Mouse (Mus musculus) spleen, postnatal 36 days (tissue): Measurements from ENCODE around the gene Ifitm1.
"Not testable (repeated sequence)": the region's sequence is repeated elsewhere in the genome, so short reads cannot be mapped to it uniquely, and the experiment has no call there.

Experiments
- DNase-seq, 2 experiments: peaks; one replicate each; pipeline ENCODE4 v3.0.0; 2022; ENCODE audit warnings: low spot score in 2 of 2, mixed read lengths in 1 of 2

Gene Ifitm1

DNA sequence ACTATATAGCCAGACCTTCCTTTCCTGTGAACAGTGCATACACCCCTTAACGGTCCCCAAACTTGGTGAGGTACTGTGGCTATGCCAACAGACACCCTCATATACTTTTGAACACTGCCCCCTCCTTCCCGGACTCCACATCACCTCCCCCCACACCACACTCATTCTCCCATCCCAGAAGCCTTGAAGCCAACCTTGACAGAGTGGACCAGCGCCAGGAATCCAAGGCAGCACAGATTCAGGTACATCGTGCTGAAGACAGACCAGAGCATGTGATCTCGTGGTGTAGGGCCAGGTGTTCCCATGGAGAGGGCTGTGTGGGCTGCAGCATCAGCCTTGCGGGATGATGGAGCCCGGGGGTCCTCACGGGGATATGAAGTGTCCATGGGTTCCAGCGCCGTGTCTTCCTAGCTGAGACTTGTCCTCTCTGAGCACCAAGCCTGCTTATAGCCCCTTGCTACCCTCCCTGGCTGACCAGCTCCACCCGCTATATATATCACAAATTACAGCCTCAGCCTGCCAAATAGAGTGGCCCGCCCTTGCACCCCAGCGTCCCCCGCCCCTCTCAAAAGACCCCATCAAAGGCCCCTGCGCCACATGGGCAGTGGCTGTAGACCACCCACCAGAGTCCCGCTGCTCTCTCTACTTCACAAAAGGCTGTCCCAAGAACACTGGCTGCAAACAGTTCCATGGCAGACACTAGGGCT, 17.0 kb upstream of the Ifitm1 start, which contains the start of gene Ifitm5:
TSS of gene Ifitm5 (minus strand) at position 468 of the 707 bp plus-strand sequence.
- no peak for DNase-seq

DNA sequence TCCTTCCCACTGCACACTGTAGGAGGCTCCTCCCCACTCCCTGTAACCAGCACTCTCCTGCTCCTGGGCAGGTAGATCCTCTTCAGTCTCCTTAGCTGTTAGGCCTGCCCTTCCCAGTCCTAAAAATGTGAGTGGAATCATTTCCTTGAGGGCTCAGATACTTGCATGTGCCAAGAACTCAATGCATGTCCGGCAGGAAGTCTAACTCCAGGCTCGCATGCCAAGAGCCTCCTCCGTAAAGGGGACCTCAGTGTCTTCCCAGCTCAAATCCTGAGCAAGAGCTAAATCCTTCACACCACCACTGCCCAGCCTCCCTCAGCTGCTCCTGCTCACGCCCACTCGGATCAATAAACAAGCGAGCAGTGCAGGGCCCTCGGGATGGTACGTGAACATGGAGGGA, 16.0 kb upstream of the Ifitm1 start:
- DNase-seq: no peak

DNA sequence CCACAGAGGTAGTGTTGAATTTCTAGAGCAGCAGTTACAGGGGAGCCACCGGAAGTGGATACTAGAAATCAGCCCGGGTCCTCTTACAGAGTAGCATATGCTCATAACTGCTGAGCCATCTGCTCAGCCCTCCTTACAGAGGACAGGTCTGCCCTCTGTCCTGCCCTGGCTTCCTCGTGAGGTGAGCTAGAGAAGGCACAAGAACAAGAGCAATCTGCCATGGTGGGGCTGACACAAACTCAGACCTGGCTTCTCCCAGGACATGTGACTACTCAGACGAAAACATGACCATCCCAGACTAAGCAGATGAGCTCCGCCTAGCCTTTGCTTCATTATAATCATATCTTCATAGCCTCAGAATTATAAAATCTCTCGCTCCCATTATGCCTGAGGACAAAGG, 15.3 kb upstream of the Ifitm1 start:
- DNase-seq: no peak

DNA sequence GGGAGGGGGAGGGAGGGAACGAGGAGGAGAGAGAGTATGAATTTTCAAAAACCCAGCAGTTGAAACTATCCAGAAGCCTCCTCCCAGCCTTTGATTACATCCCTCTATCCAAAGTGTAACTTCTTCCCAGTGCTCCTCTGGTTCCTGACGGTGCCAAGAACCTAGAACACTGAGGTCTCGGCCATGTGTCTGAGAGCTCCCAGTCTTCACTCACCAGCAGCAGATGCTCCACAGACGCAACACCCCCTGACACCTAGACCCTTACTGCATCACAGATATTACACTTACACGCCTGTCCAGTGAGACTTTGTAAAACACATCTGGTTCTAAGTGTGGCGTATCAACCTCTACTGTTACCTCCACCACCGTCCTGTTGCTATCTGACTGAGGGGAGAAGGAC, 14.6 kb upstream of the Ifitm1 start:
- no peak for DNase-seq

DNA sequence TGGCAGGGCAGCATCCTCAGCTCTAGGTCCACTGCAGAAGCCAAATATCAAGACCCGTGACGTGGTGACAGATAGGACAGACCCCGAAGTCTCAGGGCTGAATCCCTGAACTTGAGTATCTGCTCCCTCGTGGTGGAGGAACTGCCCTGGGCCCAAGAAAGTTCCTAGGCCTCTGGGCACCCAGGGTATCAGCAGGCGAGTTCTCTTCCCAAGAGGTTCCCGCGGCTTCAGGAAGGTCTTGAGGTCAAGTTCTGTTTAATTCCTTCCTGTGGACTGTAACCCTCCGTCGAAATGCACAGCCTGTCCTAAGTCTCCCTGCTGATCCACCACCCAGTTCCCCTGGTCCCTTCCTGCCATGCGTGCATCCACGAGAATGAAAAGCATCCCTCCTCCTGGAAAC, 13.9 kb upstream of the Ifitm1 start:
- DNase-seq: no peak

DNA sequence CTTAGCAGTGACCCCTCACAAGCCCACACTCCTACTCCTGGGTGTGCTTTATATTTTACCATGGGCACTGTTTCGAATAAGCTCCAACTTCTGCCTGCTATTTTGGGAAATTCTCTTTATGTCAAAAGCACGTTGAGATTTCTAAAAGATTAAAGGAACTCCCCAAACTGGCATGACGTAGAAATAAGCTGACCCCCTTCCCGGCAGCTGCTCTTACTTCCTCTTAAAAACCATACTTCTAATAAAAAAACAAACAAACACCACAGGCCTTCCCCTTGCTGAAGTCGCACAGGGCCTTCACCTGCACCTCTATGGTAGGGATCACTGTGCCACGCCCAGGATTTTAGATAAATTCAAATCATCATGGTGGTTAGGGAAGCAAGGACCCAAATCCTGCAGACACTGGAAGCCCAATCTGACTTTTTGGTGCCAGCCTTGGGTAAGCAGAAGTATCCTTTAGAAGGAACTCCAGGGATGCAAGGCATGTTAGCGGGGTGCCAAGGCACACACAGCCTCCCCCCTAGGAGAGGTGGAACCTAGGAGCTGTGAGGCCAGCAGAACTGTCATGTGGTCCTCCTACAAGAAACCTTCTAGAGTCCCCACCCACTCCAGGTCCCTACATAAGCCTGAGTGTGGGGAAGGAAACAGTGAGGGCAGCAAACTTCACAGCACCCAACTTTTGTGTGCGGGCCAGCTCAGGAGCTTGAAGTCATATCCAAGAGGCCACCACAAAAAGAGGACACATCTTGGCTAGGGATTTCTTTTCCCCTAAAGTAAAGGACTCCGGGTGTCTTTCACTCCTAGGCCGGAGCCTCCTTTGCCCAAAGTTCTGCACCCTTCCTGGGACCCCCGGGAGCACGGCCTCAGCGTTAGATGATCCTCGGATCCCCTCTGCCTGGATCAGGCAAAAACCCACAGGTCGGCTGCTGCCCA, 13.0 kb upstream of the Ifitm1 start:
- DNase-seq: no peak

DNA sequence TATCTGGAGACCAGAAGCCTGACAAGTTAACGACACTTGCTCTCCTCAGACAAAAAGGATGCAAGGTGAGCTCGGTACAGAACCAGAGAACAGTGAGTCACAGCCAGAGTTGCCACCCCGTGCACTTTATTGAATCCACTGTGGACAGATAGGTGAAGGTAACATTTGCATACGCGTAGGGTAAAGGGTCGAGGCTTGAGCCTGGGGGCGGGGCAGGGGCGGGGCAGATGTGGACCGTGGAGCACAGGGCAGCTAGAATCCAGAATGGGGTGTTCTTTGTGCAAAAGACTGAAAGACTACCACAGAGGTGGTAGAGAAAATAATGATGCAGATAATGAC, 12.3 kb upstream of the Ifitm1 start:
- no peak for DNase-seq

DNA sequence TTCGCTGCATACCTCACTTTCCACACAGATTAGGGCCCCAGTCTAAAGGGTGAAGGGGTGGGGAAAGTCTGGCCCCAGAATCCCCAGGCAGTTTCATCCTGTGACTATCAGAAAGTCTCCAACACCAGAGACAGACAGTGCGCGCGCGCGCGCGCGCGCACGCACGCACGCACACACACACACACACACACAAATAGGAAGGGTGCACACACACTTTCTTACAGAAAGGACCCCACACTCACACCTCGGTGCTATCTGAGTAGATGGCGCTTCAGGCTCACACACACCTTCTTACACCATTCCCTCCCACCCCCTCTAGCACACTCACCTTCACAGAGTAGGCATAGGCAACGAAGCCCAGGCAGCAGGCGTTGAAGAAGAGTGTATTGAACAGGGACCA, 11.7 kb upstream of the Ifitm1 start:
- no peak for DNase-seq

DNA sequence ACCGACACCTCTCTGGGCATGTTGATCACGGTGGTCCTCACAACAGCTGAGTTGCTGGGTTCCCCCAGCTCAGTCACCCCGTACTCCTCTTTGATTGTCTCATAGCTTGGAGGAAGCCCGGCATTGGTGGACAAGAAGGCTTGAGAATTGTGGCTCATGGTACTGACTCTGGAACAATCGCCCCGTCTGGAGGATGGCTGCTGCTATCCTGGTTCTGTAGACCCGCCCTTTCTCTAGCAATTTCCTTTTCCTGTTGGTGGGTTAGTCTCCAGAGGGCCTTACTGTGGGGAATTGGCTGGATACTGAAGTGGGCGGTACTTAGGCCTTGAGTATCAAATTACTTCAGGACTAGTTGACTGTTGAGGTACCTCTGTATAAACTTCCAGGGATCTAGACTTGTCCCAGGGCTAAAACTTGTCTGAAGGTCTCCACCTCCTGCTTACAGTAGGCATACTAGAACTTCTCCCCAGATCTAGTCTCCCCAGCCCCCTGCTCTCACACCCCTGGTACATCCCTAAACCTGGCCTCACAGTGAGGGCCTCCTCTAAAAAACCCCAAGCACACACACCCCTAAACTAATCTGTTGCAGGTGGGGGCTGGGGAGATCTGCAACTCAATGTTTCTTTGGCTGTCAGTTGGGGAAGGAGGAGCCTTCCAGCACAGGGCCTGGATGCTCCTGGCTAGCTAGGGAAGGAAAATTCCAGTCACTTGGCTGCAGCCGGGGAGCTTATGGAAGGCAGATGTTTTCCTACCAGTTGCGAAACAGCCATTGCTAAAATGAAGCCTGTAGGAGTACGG, 11.1 kb upstream of the Ifitm1 start, which contains the start of the genes Gm45717 and Ifitm2:
TSS of gene Gm45717 (minus strand) at position 180 of the 798 bp plus-strand sequence.
TSS of gene Ifitm2 (minus strand) at position 230 of the 798 bp plus-strand sequence.
- peak in 1 of 2 experiments; percentile 59 for DNase-seq

DNA sequence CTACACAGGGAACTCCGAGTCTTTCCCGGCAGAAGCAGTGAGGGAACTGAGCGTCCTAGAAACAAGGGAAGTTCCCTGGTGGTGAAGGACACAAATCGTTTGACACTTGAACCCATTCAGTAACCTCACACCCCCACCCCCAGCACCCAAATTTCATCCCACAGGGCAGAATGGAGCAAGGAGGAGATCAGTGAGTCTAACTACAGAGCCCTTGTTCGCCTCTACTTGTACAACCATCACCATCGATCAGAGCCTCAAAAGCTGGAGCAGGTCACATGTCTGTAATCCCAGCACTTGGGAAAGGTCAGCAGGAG, 10.5 kb upstream of the Ifitm1 start:
- no peak for DNase-seq

DNA sequence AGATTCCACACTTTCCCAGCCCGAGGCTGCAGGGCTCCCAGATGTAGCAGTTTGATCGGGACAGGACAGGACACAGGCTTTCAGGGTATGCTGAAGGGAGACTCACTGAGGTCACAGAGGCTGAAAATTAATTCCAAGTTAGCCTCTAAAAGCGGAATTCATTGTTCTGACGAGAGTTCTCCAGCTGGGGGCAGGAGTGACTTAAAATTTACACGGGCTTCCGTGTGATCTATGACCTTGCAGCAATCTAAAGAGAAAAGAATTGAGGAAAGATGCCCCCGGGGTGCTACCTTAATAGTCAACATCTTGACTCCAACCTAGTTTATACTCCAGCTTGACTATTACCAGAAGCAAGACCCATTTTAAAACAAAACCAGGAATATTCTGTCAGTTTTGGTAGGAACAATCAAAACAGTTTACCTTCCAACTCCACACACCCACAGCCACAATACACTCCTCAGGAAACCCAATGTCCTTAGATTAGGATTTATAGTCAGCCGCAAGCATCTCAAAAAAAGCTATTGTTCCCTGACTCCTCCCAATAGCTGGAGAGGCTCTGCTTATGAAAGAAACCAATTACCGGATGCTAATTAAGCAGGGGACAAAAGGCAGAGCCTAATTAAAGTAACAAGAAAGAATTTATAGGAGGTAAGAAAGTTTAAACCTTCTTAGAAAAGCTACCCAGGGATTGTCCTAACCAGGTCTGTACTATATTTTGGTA, 7.7 kb upstream of the Ifitm1 start:
- DNase-seq: no peak

DNA sequence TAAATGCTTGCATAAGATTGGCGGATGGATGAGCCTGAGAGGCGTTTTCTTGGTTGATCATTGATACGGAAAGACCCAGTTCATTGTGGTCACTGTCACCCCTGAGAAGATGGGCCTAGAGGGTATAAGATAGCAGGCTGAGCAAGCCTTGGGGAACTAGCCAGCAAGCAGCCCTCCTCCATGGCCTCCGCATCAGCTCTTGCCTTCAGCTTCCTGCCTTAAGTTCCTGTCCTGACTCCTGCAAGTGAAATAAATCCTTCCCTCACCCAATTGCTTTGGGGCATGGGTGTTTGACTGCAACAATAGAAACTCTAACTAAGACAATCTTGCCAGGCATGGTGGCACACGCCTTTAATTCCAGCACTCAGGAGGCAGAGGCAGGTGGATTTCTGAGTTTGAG, 7.0 kb upstream of the Ifitm1 start:
- no peak for DNase-seq

DNA sequence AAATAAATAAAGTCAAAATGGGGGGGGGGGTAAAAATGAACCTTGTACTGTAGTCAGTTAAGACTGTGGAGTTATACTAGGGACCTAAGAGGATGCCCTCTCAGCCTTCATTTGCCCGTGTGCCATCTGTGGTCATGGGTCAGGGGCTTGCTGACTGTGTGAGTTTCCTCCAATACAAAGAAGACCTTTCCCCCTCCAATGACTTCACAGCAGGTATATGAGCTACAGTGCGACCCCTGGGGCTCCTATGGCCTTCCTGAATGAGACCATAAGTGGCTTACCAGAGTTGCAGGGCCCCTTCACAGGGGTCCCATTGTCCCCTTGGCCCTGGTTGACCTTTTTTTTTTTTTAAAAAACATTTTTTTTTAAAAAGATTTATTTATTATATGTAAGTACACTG, 5.6 kb upstream of the Ifitm1 start:
- DNase-seq: no peak

DNA sequence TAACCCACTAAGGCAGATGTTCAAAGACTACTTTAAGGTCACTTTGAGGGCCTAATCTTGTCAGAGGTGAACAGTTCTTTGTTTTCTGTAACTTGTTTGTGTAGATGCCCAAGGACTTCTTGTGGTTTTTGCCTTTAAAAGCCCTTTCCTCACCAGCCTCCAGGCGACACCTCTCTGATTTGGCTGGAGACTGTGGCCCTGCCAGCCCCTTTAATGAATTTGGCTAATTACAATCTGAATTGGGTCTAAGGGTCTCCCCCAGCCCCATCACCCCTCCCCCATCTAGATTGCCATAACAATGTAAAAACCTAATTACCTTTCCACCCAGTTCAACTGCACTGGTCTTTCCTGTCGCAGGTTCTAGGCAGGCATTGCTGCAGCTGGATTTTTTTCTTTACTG, 4.3 kb upstream of the Ifitm1 start:
- DNase-seq: no peak

DNA sequence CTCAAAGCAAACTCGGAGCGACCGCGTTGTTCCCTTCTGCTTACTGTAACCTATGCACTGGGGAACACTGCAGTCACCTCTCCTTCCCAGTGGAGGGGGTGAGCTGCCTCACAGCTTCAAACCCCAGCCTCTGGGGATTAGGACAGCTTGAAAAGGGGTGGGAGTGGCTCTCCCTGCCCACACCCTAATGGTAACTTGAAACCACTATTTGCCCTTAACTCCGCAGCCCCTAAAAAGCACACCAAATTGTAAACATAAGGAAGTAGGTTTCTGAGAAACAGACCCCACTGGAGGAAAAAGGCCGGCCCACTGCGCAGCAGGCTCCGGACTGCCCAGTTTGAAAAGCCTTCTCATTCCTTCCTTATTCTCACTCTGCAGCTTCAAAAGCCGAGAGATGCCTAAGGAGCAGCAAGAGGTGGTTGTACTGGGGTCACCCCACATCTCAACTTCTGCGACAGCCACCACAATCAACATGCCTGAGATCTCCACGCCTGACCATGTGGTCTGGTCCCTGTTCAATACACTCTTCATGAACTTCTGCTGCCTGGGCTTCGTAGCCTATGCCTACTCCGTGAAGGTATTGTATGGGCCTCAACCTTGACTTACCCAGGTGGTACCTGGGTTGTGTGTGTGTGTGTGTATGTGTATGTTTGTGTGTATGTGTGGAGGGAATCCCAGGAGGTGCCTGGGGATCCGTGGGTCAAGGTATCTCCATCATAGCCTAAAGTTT, 1.0 kb downstream of the Ifitm1 start:
- no peak for DNase-seq

DNA sequence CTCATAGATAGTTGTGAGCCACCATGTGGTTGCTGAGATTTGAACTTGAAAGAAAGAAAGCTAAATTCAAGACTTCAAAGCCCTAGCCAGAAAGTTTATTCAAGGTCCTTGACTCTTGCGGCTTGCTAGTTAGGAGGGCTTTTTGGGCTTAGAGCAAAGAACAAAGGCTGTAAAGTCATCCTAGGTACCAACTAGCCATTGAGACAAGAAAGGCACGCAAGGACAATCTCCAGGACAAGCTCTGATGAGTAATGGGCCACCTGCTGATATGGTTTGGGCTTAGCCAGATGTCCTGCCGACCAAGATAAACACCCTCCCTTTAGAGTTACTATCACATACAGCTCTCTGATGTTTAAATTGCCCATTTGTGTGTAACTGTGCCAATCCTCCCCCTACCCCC, 1.7 kb downstream of the Ifitm1 start:
- not testable (repeated sequence) for DNase-seq

DNA sequence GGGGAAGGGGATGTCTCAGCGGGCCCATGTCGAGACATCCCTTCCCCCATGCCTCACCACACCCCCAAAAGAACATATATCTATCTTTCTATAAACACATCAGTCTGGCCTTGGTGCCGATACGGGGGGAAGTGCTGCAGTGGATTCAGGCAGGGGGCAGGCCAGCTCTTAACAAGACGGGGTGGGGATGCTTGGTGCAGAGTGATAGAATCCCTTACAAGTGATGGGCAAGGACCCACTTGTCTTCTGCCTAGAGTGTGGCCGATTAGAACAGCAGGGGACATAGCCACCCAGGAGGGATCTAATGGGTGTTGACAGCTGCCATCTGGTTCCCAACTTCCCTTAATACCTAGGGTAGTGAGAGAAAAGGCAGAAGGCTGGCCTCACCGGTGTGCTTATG, 3.9 kb downstream of the Ifitm1 start:
- DNase-seq: no peak

DNA sequence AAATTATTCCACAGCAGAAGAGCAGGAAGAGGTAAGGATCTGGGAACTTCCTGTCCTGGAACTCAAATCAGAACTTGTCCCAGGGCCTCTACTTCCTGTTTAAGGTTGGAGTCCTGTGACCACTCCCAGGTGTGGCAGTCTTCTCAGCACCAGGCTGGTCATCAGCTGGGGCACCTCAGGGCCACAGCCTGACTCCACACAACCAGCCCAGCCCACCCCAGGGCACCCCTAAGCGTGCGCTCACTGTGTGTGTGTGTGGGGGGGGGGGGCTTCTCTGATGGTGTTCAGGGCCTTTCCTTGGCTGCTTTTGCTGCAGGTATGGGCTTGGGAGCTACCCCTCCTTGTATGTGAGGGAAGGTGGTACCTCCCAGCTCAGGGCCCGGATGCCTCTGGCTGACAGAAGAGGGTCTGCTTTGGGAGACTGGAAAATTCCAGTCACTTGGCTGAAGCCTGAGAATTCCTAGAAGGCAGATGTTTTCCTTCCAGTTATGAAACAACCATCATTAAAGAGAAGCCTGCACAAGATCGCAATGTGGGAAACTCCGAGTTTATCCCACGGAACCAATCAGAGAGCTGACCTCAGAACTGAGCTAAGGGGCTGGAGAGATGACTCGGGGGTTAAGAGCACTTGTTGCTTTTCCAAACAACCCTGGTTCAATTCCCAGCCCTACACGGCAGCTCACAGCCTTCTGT, 4.6 kb downstream of the Ifitm1 start:
- DNase-seq: no peak

DNA sequence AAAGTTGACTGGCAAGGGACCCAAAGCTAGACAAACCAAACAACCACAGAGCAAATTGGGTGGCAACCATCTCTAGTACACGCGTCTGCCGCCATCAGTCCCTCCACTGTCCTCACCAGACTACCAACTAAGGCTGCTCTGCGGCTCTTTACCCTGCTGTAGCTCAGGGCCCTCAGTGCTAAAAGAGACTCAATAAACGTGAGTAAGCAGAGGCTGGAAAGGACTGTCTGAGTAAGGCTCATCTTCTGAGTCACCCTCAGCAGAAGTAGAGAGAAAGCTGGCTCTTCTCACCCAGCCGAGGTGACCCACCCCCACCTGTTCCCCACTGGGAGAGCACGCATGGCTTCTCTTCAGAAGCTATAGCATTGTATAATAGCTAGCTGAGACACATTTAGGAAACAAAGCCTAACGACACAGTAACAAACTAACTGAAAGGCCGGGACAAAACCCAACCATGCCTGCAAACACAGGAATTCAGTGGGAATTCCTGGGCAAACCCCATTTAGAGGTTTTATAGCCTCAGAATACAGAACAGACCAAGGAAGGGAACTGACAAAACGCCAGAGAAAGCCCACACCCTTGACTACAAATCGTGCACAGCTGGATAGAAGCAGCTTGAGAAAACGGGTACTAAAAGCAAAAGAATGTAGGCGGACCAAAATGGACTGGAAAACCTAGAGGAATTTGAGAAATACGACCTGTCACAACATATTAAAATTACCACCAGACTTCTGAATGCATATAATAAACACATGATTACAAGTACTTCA, 6.6 kb downstream of the Ifitm1 start:
- DNase-seq: no peak

DNA sequence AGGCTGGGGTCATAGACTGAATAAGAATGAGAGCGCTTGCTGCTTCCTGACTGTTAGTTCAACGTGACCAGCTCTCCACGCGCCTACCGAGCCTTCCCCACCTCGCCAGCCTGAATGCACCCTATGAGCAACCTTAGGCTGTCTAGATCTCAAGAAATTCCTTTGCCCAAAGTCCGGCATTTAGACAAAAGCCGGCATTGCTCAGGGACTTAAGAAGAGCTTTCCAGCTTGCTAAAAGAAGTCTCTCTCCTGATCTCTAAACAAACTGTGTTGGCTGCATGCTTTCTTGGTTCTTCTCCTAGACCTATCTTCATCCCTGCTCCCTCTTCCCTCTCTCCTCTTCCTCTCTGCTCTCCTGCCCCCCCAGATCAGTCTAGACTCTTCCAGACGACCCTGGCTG, 7.9 kb downstream of the Ifitm1 start:
- DNase-seq: no peak
